Mouse (Mus musculus): ENCODE measurements around the gene Gm21852. TPM values are rescaled to one million over a fixed set of nuclear protein-coding genes. Genes with fewer than 3 reads are reported as not detected.

Gm21852 gene
- not detected for total RNA-seq (2023)

DNA sequence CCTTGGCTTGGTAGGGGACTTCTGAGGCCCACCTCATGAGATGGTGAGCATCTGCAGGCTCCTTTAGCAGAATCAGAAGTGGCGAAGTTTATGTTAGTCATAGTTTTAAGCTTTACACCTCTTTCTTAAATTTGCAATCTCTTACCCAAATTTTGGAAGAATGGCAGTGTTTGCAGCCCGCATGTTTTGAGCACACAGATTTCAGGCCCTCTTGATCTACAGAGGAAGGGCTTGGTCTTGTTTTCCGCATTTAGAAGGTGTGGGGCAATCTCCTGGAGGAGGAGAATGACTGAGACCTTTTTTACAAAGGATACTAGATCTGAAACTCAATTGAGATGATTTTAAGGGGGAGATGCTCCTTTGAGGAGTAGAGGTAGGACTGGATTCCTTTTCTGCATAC, at the start of gene Gm21852:
Gene Gm21852, minus strand, starts transcription at position 101 of the 400 bp plus-strand sequence.

Other genes starting within 250 kb of the Gm21852 start
- not detected for gene Gm21797, start 123.8 kb upstream of the Gm21852 start, total RNA-seq (2023)
- not detected for gene Gm20795, start 152.9 kb upstream of the Gm21852 start, total RNA-seq (2023)